Mouse (Mus musculus): ENCODE data around the gene F8. TPM values are rescaled to one million over a fixed set of nuclear protein-coding genes. Genes with fewer than 3 reads are reported as not detected.

F8 gene
- 38.8 TPM for polyA plus RNA-seq (2014; fragmentation: Illumina TruSeq; extraction: RNeasy Lipid Tissue Mini Kit (QIAGEN cat#74804); ENCODE audit: low read depth, low replicate concordance)

GRCm38 (mm10) chrX:75382195-75382771, at the start of gene F8, which contains the start of gene Fundc2:
Gene F8 (minus strand): TSS chrX:75382615.
Gene Fundc2 (plus strand): TSS chrX:75382399.

GRCm38 (mm10) chrX:75415936-75416785, 33.7 kb upstream of the F8 start, which contains the start of the genes Cmc4, Mtcp1 and Brcc3:
Gene Cmc4 (minus strand): TSS chrX:75416584.
Gene Mtcp1 (minus strand): TSS chrX:75416588.
Gene Brcc3 (plus strand): TSS chrX:75416628.

GRCm38 (mm10) chrX:75163670-75164069, 218.7 kb downstream of the F8 start, which contains the start of gene Smim9:
Gene Smim9 (minus strand): TSS chrX:75163770.

GRCm38 (mm10) chrX:75130467-75131160, 251.8 kb downstream of the F8 start, which contains the start of gene Mpp1:
Gene Mpp1 (minus strand): TSS chrX:75131016.

Other genes with a start within 250 kb of the F8 start
- gene Smim9, start 218.8 kb downstream of the F8 start, polyA plus RNA-seq (2014; fragmentation: Illumina TruSeq; extraction: RNeasy Lipid Tissue Mini Kit (QIAGEN cat#74804); ENCODE audit: low read depth, low replicate concordance): not detected
- gene Fundc2, start 216 bp downstream of the F8 start, polyA plus RNA-seq (2014; fragmentation: Illumina TruSeq; extraction: RNeasy Lipid Tissue Mini Kit (QIAGEN cat#74804); ENCODE audit: low read depth, low replicate concordance): 248 TPM
- 39.0 TPM for gene Cmc4, start 34.0 kb upstream of the F8 start, polyA plus RNA-seq (2014; fragmentation: Illumina TruSeq; extraction: RNeasy Lipid Tissue Mini Kit (QIAGEN cat#74804); ENCODE audit: low read depth, low replicate concordance)
- gene Mtcp1, start 34.0 kb upstream of the F8 start, polyA plus RNA-seq (2014; fragmentation: Illumina TruSeq; extraction: RNeasy Lipid Tissue Mini Kit (QIAGEN cat#74804); ENCODE audit: low read depth, low replicate concordance): 21.6 TPM
- 83.3 TPM for gene Brcc3, start 34.0 kb upstream of the F8 start, polyA plus RNA-seq (2014; fragmentation: Illumina TruSeq; extraction: RNeasy Lipid Tissue Mini Kit (QIAGEN cat#74804); ENCODE audit: low read depth, low replicate concordance)
- 285 TPM for gene Vbp1, start 131.7 kb upstream of the F8 start, polyA plus RNA-seq (2014; fragmentation: Illumina TruSeq; extraction: RNeasy Lipid Tissue Mini Kit (QIAGEN cat#74804); ENCODE audit: low read depth, low replicate concordance)
- gene Rab39b, start 195.6 kb upstream of the F8 start, polyA plus RNA-seq (2014; fragmentation: Illumina TruSeq; extraction: RNeasy Lipid Tissue Mini Kit (QIAGEN cat#74804); ENCODE audit: low read depth, low replicate concordance): 8.3 TPM